Mouse (Mus musculus): ENCODE data around the gene Egfl7.

- TF ChIP-seq ZC3H11A (IDR thresholded peaks at IDR 0.05; ENCODE audit: borderline replicate concordance, low read depth, low read length) (no peak), MAFK (IDR thresholded peaks at IDR 0.05; ENCODE audit: insufficient read depth, low read depth, low read length) (no peak), ZNF384 (IDR thresholded peaks at IDR 0.05; ENCODE audit: low read depth, low read length) (no peak), HCFC1 (IDR thresholded peaks at IDR 0.05; ENCODE audit: borderline replicate concordance, insufficient read depth, low read length) (no peak)
Observed at GRCm38 (mm10) chr2:26535517-26536045, 44.2 kb upstream of the Egfl7 start.
